Mouse (Mus musculus) MEL (cell line): Measurements from ENCODE around the gene Pyroxd2. TPM values are rescaled to one million over a fixed set of nuclear protein-coding genes. Genes with fewer than 3 reads are reported as not detected.

ENCODE experiments used
- DNase-seq: peaks from one replicate; pipeline ENCODE4 v3.0.0; 2011; ENCODE audit warnings: low read depth, low spot score
- H3K27ac ChIP-seq: 2 replicates; pipeline ENCODE4 v1.5.1; 2012; ENCODE audit warnings: low read depth, mild to moderate bottlenecking, control low read depth, low read length, moderate library complexity; ENCODE audit not compliant: control insufficient read depth
- H3K27me3 ChIP-seq, 2 experiments: fragments of 150-350 bp in 1 of 2; sonication (generic) in 1 of 2; 2 replicates each; pipeline ENCODE4 v1.6.1; 2012; ENCODE audit warnings: low read length in 2 of 2, mild to moderate bottlenecking in 2 of 2, improper control_type of control experiment in 1 of 2, moderate library complexity in 1 of 2; ENCODE audit not compliant: insufficient read depth in 2 of 2, control insufficient read depth in 1 of 2
- H3K36me3 ChIP-seq, 2 experiments: 2 replicates each; pipeline ENCODE4 v1.6.1; 2012 to 2014; ENCODE audit warnings: low read length in 2 of 2, improper control_type of control experiment in 1 of 2, inconsistent platforms in 1 of 2, mild to moderate bottlenecking in 1 of 2; ENCODE audit not compliant: insufficient read depth in 2 of 2, control insufficient read depth in 1 of 2
- H3K4me1 ChIP-seq, 2 experiments: fragments of 150-350 bp in 1 of 2; sonication (generic) in 1 of 2; 2 replicates each; pipeline ENCODE4 v1.6.1; 2012; ENCODE audit warnings: low read length in 2 of 2, improper control_type of control experiment in 1 of 2, mild to moderate bottlenecking in 1 of 2; ENCODE audit not compliant: insufficient read depth in 2 of 2, control insufficient read depth in 1 of 2
- H3K4me3 ChIP-seq, 2 experiments: fragments of 150-350 bp in 1 of 2; sonication (generic) in 1 of 2; 2 replicates each; pipeline ENCODE4 v1.5.1; 2012; ENCODE audit warnings: low read depth in 2 of 2, low read length in 2 of 2, mild to moderate bottlenecking in 2 of 2, moderate library complexity in 2 of 2, control low read depth in 1 of 2, improper control_type of control experiment in 1 of 2; ENCODE audit not compliant: control insufficient read depth in 1 of 2, insufficient read depth in 1 of 2
- H3K79me2 ChIP-seq: 2 replicates; pipeline ENCODE4 v1.6.1; 2012; ENCODE audit warnings: mild to moderate bottlenecking, low read length, moderate library complexity; ENCODE audit not compliant: control insufficient read depth, poor library complexity, insufficient read depth
- H3K9ac ChIP-seq: 2 replicates; pipeline ENCODE4 v1.6.1; 2012; ENCODE audit warnings: low read depth, mild to moderate bottlenecking, control low read depth, low read length, moderate library complexity; ENCODE audit not compliant: control insufficient read depth, poor library complexity, severe bottlenecking
- H3K9me3 ChIP-seq: fragments of 150-350 bp; sonication (generic); replicated peaks from 2 replicates; pipeline ENCODE4 v1.6.1; 2012; ENCODE audit warnings: mild to moderate bottlenecking, low read length, improper control_type of control experiment, moderate library complexity; ENCODE audit not compliant: insufficient read depth
- BHLHE40 ChIP-seq: IDR thresholded peaks from 2 replicates; pipeline ENCODE4 v1.6.1; 2012; ENCODE audit warnings: low read depth, mild to moderate bottlenecking, inconsistent platforms, low read length, improper control_type of control experiment, borderline replicate concordance
- CHD1 ChIP-seq: IDR thresholded peaks from 2 replicates; pipeline ENCODE4 v1.6.1; 2012; ENCODE audit warnings: low read depth, mild to moderate bottlenecking, inconsistent platforms, low read length, improper control_type of control experiment
- CTCF ChIP-seq, 3 experiments: IDR thresholded peaks in 2 of 3; conservative IDR thresholded peaks in 1 of 3; 2 replicates each; pipeline ENCODE4 v1.5.1; 2011 to 2012; ENCODE audit warnings: low read length in 3 of 3, low read depth in 2 of 3, mild to moderate bottlenecking in 2 of 3, improper control_type of control experiment in 1 of 3, inconsistent platforms in 1 of 3, mixed read lengths in 1 of 3, moderate library complexity in 1 of 3; ENCODE audit not compliant: control insufficient read depth in 1 of 3, insufficient read depth in 1 of 3, poor library complexity in 1 of 3, severe bottlenecking in 1 of 3
- E2F4 ChIP-seq: IDR thresholded peaks from 2 replicates; pipeline ENCODE4 v1.6.1; 2011; ENCODE audit warnings: low read depth, low read length, improper control_type of control experiment, borderline replicate concordance
- ELF1 ChIP-seq: IDR thresholded peaks from 2 replicates; pipeline ENCODE4 v1.6.1; 2014; ENCODE audit warnings: low read depth, mild to moderate bottlenecking, inconsistent platforms, low read length, improper control_type of control experiment, moderate library complexity
- EP300 ChIP-seq, 2 experiments: IDR thresholded peaks; 2 replicates each; pipeline ENCODE4 v1.6.1; 2011; ENCODE audit warnings: improper control_type of control experiment in 2 of 2, low read length in 2 of 2, low read depth in 1 of 2, mild to moderate bottlenecking in 1 of 2
- ETS1 ChIP-seq: IDR thresholded peaks from 2 replicates; pipeline ENCODE4 v1.6.1; 2012; ENCODE audit warnings: low read depth, mild to moderate bottlenecking, inconsistent platforms, low read length, improper control_type of control experiment, moderate library complexity
- GABPA ChIP-seq: IDR thresholded peaks from 2 replicates; pipeline ENCODE4 v1.6.1; 2012; ENCODE audit warnings: low read depth, mild to moderate bottlenecking, inconsistent platforms, low read length, improper control_type of control experiment, moderate library complexity
- GATA1 ChIP-seq: IDR thresholded peaks from 2 replicates; pipeline ENCODE4 v1.6.1; 2011; ENCODE audit warnings: low read depth, low read length, improper control_type of control experiment
- HCFC1 ChIP-seq: IDR thresholded peaks from 2 replicates; pipeline ENCODE4 v1.6.1; 2012; ENCODE audit warnings: low read depth, mild to moderate bottlenecking, inconsistent platforms, low read length, improper control_type of control experiment, moderate library complexity
- JUND ChIP-seq: IDR thresholded peaks from 2 replicates; pipeline ENCODE4 v1.6.1; 2011; ENCODE audit warnings: low read depth, mild to moderate bottlenecking, improper control_type of control experiment, low read length
- KAT2A ChIP-seq: conservative IDR thresholded peaks from 2 replicates; pipeline ENCODE4 v1.6.1; 2012; ENCODE audit warnings: low read depth, low read length, improper control_type of control experiment, inconsistent platforms
- MAFK ChIP-seq: IDR thresholded peaks from 2 replicates; pipeline ENCODE4 v1.6.1; 2011; ENCODE audit warnings: low read depth, mild to moderate bottlenecking, low read length, improper control_type of control experiment, borderline replicate concordance
- MAX ChIP-seq: IDR thresholded peaks from 2 replicates; pipeline ENCODE4 v1.6.1; 2011; ENCODE audit warnings: low read length, improper control_type of control experiment
- MAZ ChIP-seq: IDR thresholded peaks from 2 replicates; pipeline ENCODE4 v1.6.1; 2012; ENCODE audit warnings: low read depth, mild to moderate bottlenecking, inconsistent platforms, low read length, improper control_type of control experiment
- MEF2A ChIP-seq: IDR thresholded peaks from 2 replicates; pipeline ENCODE4 v1.6.1; 2014; ENCODE audit warnings: low read depth, mild to moderate bottlenecking, inconsistent platforms, low read length, improper control_type of control experiment; ENCODE audit not compliant: poor library complexity, insufficient replicate concordance, severe bottlenecking; ENCODE audit errors: extremely low read depth
- MXI1 ChIP-seq: IDR thresholded peaks from 2 replicates; pipeline ENCODE4 v1.6.1; 2011; ENCODE audit warnings: mild to moderate bottlenecking, low read depth, low read length, improper control_type of control experiment
- MYC ChIP-seq: IDR thresholded peaks from 2 replicates; pipeline ENCODE4 v1.6.1; 2011; ENCODE audit warnings: low read depth, mild to moderate bottlenecking, low read length, improper control_type of control experiment, moderate library complexity
- NELFE ChIP-seq: IDR thresholded peaks from 2 replicates; pipeline ENCODE4 v1.6.1; 2011; ENCODE audit warnings: low read depth, low read length, improper control_type of control experiment
- POLR2A ChIP-seq, 2 experiments: IDR thresholded peaks; 2 replicates each; pipeline ENCODE4 v1.6.1; 2011 to 2012; ENCODE audit warnings: low read length in 2 of 2, mild to moderate bottlenecking in 2 of 2, control low read depth in 1 of 2, improper control_type of control experiment in 1 of 2, low read depth in 1 of 2, moderate library complexity in 1 of 2; ENCODE audit not compliant: control insufficient read depth in 1 of 2, insufficient read depth in 1 of 2, poor library complexity in 1 of 2
- POLR2AphosphoS2 ChIP-seq: IDR thresholded peaks from 2 replicates; pipeline ENCODE4 v1.6.1; 2011; ENCODE audit warnings: low read length, improper control_type of control experiment
- POLR2AphosphoS5 ChIP-seq: IDR thresholded peaks from 2 replicates; pipeline ENCODE4 v1.6.1; 2012; ENCODE audit warnings: low read depth, borderline replicate concordance, mild to moderate bottlenecking, inconsistent platforms, low read length, moderate library complexity, mixed read lengths
- RAD21 ChIP-seq: IDR thresholded peaks from 2 replicates; pipeline ENCODE4 v1.6.1; 2011; ENCODE audit warnings: mild to moderate bottlenecking, low read depth, low read length, improper control_type of control experiment
- RCOR1 ChIP-seq: IDR thresholded peaks from 2 replicates; pipeline ENCODE4 v1.6.1; 2012; ENCODE audit warnings: low read depth, mild to moderate bottlenecking, inconsistent platforms, low read length, improper control_type of control experiment
- SIN3A ChIP-seq: IDR thresholded peaks from 2 replicates; pipeline ENCODE4 v1.6.1; 2012; ENCODE audit warnings: low read length, improper control_type of control experiment, inconsistent platforms
- SMC3 ChIP-seq: IDR thresholded peaks from 2 replicates; pipeline ENCODE4 v1.6.1; 2011; ENCODE audit warnings: low read depth, low read length, improper control_type of control experiment
- TAL1 ChIP-seq: IDR thresholded peaks from 2 replicates; pipeline ENCODE4 v1.6.1; 2012; ENCODE audit warnings: mild to moderate bottlenecking, inconsistent platforms, low read length, moderate library complexity, mixed read lengths
- TBP ChIP-seq: IDR thresholded peaks from 2 replicates; pipeline ENCODE4 v1.8.0; 2011; ENCODE audit warnings: low read depth, low read length, improper control_type of control experiment
- TCF12 ChIP-seq: IDR thresholded peaks from 2 replicates; pipeline ENCODE4 v1.6.1; 2014; ENCODE audit warnings: low read depth, mild to moderate bottlenecking, inconsistent platforms, low read length, improper control_type of control experiment, moderate library complexity
- UBTF ChIP-seq: IDR thresholded peaks from 2 replicates; pipeline ENCODE4 v1.6.1; 2012; ENCODE audit warnings: low read depth, mild to moderate bottlenecking, inconsistent platforms, low read length, improper control_type of control experiment, moderate library complexity, borderline replicate concordance; ENCODE audit not compliant: insufficient read depth
- USF1 ChIP-seq: IDR thresholded peaks from 2 replicates; pipeline ENCODE4 v1.6.1; 2014; ENCODE audit warnings: low read depth, mild to moderate bottlenecking, inconsistent platforms, low read length, improper control_type of control experiment, moderate library complexity
- USF2 ChIP-seq, 2 experiments: IDR thresholded peaks; 2 replicates each; pipeline ENCODE4 v1.6.1; 2011 to 2012; ENCODE audit warnings: improper control_type of control experiment in 2 of 2, low read length in 2 of 2, borderline replicate concordance in 1 of 2, inconsistent platforms in 1 of 2, low read depth in 1 of 2, mild to moderate bottlenecking in 1 of 2; ENCODE audit not compliant: insufficient read depth in 1 of 2
- ZC3H11A ChIP-seq: IDR thresholded peaks from 2 replicates; pipeline ENCODE4 v1.6.1; 2012; ENCODE audit warnings: low read depth, mild to moderate bottlenecking, inconsistent platforms, low read length, improper control_type of control experiment
- ZKSCAN1 ChIP-seq: IDR thresholded peaks from 2 replicates; pipeline ENCODE4 v1.6.1; 2012; ENCODE audit warnings: low read depth, mild to moderate bottlenecking, inconsistent platforms, low read length, improper control_type of control experiment, moderate library complexity
- ZMIZ1 ChIP-seq: IDR thresholded peaks from 2 replicates; pipeline ENCODE4 v1.6.1; 2012; ENCODE audit warnings: low read depth, mild to moderate bottlenecking, inconsistent platforms, low read length, improper control_type of control experiment, moderate library complexity
- ZNF384 ChIP-seq: IDR thresholded peaks from 2 replicates; pipeline ENCODE4 v1.6.1; 2012; ENCODE audit warnings: low read depth, mild to moderate bottlenecking, inconsistent platforms, low read length, improper control_type of control experiment
- polyA plus RNA-seq, 2 experiments: library from polyadenylated mRNA; stranded (reverse) in 1 of 2; unstranded in 1 of 2; fragments of >175 nt in 1 of 2; fragments of >200 nt in 1 of 2; gene quantifications; 2 replicates each; pipeline versions ENCODE4 v1.2.1 to v1.2.4; 2012; ENCODE audit warnings: low replicate concordance in 2 of 2, low read depth in 1 of 2; ENCODE audit not compliant: insufficient read length in 2 of 2, insufficient read depth in 1 of 2, missing spikeins in 1 of 2
- total RNA-seq: library from RNA; depleted of rRNA; stranded (reverse); fragments of 300-350 nt; gene quantifications from 2 replicates; pipeline ENCODE4 v1.2.3, GENCODE M21; 2012

Pyroxd2 gene
- total and polyA plus RNA-seq, 3 experiments, result 4.1 to 17.0 TPM; not detected in 1

GRCm38 (mm10) chr19:42734982-42735381, 17.6 kb downstream of the Pyroxd2 start:
- H3K27me3 ChIP-seq, result no peaks in the 10 kb centered on the region
- peaks cover 0 to 28% of the 10 kb centered on the region in 2 experiments; a peak in 2 of 4 replicates for H3K36me3 ChIP-seq
- no peak for TF ChIP-seq UBTF
- TF ChIP-seq HCFC1, result peak; percentile 31; the same call in 1 of the 2 replicates
- TF ChIP-seq ZC3H11A, result no peak
- TF ChIP-seq CTCF (IDR thresholded peaks at IDR 0.05 in 2 of 3, conservative IDR thresholded peaks at IDR 0.05 in 1 of 3; ENCODE audit: control insufficient read depth in 1 of 3, insufficient read depth in 1 of 3, low read depth in 2 of 3, low read length in 3 of 3, poor library complexity in 1 of 3, severe bottlenecking in 1 of 3), result no peak
- peak; percentile 72 for TF ChIP-seq TCF12
- no peak for TF ChIP-seq POLR2A (IDR thresholded peaks at IDR 0.05; ENCODE audit: control insufficient read depth in 1 of 2, insufficient read depth in 1 of 2, low read depth in 1 of 2, low read length in 2 of 2, poor library complexity in 1 of 2)
- peak; percentile 75 to 86; a peak in 3 of 4 replicates for TF ChIP-seq EP300 (IDR thresholded peaks at IDR 0.05; ENCODE audit: low read depth in 1 of 2, low read length in 2 of 2)
- TF ChIP-seq CHD1, result no peak
- peak; percentile 47 for TF ChIP-seq MXI1
- TF ChIP-seq TAL1, result peak; percentile 83
- TF ChIP-seq POLR2AphosphoS5, result no peak
- TF ChIP-seq USF2 (IDR thresholded peaks at IDR 0.05; ENCODE audit: borderline replicate concordance in 1 of 2, insufficient read depth in 1 of 2, low read depth in 1 of 2, low read length in 2 of 2), result no peak
- TF ChIP-seq E2F4, result no peak
- TF ChIP-seq MEF2A, result no peak
- TF ChIP-seq JUND, result no peak
- TF ChIP-seq KAT2A, result no peak
- TF ChIP-seq MAFK, result no peak
- TF ChIP-seq RCOR1, result no peak; the same call in 1 of the 2 replicates
- TF ChIP-seq ZNF384, result no peak
- no peak for TF ChIP-seq GABPA
- no peak for TF ChIP-seq MYC
- peak; percentile 42 for TF ChIP-seq MAX
- no peak for TF ChIP-seq ZMIZ1
- TF ChIP-seq SIN3A, result peak; percentile 73; the same call in 1 of the 2 replicates
- no peak for TF ChIP-seq POLR2AphosphoS2
- TF ChIP-seq MAZ, result no peak
- TF ChIP-seq ELF1, result no peak
- TF ChIP-seq NELFE, result no peak
- TF ChIP-seq GATA1, result peak; percentile 73
- 0 out of 2 replicates have a peak, but pooled peaks have one; percentile 17 for TF ChIP-seq BHLHE40
- no peak for TF ChIP-seq SMC3
- TF ChIP-seq RAD21, result no peak
- TF ChIP-seq USF1, result 0 out of 2 replicates have a peak, but pooled peaks have one; percentile 25
- peak; percentile 66 for TF ChIP-seq ETS1
- no peak for TF ChIP-seq TBP
- TF ChIP-seq ZKSCAN1, result no peak
- H3K4me3 ChIP-seq, result no peak overlapping the region
- H3K9ac ChIP-seq, result 0 out of 2 replicates have a peak overlapping the region, but pooled peaks have one; percentile 2
- H3K79me2 ChIP-seq, result no peaks in the 10 kb centered on the region
- H3K27ac ChIP-seq, result peak overlapping the region; percentile 23
- DNase-seq, result peak; percentile 81
- peaks cover 10 to 50% of the 10 kb centered on the region in 2 experiments for H3K4me1 ChIP-seq
- H3K9me3 ChIP-seq, result no peaks in the 10 kb centered on the region
